Mouse (Mus musculus) small intestine, adult 2 months (tissue): Measurements from ENCODE around the gene Haus5. TPM values are rescaled to one million over a fixed set of nuclear protein-coding genes. Genes with fewer than 3 reads are reported as not detected.

Experiments
- H3K27ac ChIP-seq: fragments of 200-500 bp; 2 replicates; pipeline ENCODE4 v1.5.1; 2012; ENCODE audit warnings: low read depth, low read length, control low read depth, inconsistent platforms; ENCODE audit not compliant: insufficient read depth
- H3K27me3 ChIP-seq: fragments of 200-500 bp; 2 replicates; pipeline ENCODE4 v1.6.1; 2012; ENCODE audit warnings: mild to moderate bottlenecking, moderate library complexity, low read length, inconsistent platforms; ENCODE audit not compliant: control insufficient read depth, insufficient read depth
- H3K36me3 ChIP-seq: fragments of 200-500 bp; 2 replicates; pipeline ENCODE4 v1.6.1; 2012; ENCODE audit warnings: mild to moderate bottlenecking, low read length, control low read depth, inconsistent platforms; ENCODE audit not compliant: control insufficient read depth, insufficient read depth
- H3K4me1 ChIP-seq: fragments of 200-500 bp; 2 replicates; pipeline ENCODE4 v1.6.1; 2012; ENCODE audit warnings: low read length, inconsistent platforms, mixed read lengths; ENCODE audit not compliant: control insufficient read depth, insufficient read depth, insufficient read length
- H3K4me3 ChIP-seq: fragments of 200-500 bp; 2 replicates; pipeline ENCODE4 v1.5.1; 2012; ENCODE audit warnings: low read depth, mild to moderate bottlenecking, control low read depth, inconsistent platforms, low read length, moderate library complexity
- CTCF ChIP-seq: fragments of 200-500 bp; IDR thresholded peaks from 2 replicates; pipeline ENCODE4 v1.5.1; 2012; ENCODE audit warnings: low read depth, mild to moderate bottlenecking, control low read depth, inconsistent platforms, low read length, moderate library complexity, mixed read lengths; ENCODE audit not compliant: insufficient replicate concordance, insufficient read length; ENCODE audit errors: extremely low read depth
- POLR2A ChIP-seq: fragments of 200-500 bp; IDR thresholded peaks from 2 replicates; pipeline ENCODE4 v1.6.1; 2012; ENCODE audit warnings: low read depth, mild to moderate bottlenecking, control low read depth, inconsistent platforms, low read length, moderate library complexity
- WGBS: fragments of 180-500 bp; shearing (Covaris S2); methylation state at CpG from one replicate; pipeline ENCODE4 v1.1.7; 2018; 5-methylcytosine and 5-hydroxymethylcytosine counted together
- polyA plus RNA-seq: library from polyadenylated mRNA; depleted of rRNA; stranded (reverse); fragments of >200 nt; gene quantifications from 2 replicates; pipeline ENCODE4 v1.2.3, GENCODE M21; 2012

The Haus5 gene
- polyA plus RNA-seq, 1 experiment: 6.4 TPM

- 66% methylated on average over 5 of the region's 5 CpGs for WGBS
- Histone ChIP-seq H3K27me3 (no peaks in the 10 kb centered on the region), H3K4me3 (no peak overlapping the region), H3K36me3 (peaks cover 23% of the 10 kb centered on the region), H3K27ac (no peak overlapping the region), H3K4me1 (peaks cover 2% of the 10 kb centered on the region; the same call in 1 of the 2 replicates)
- no peak for TF ChIP-seq CTCF
- no peak for TF ChIP-seq POLR2A
Measured at GRCm38 (mm10) chr7:30626647-30627046, 38.1 kb downstream of the Haus5 start.

GRCm38 (mm10) chr7:30625530-30626384 is 39.0 kb downstream of the Haus5 start, which contains the start of gene Cox6b1:
TSS of gene Cox6b1 (minus strand) at chr7:30626151.
- Histone ChIP-seq H3K36me3 (peaks cover 28% of the 10 kb centered on the region), H3K4me1 (peaks cover 2% of the 10 kb centered on the region; the same call in 1 of the 2 replicates), H3K4me3 (peak within 1 kb of the TSS; percentile 95), H3K27ac (peak within 1 kb of the TSS; percentile 79), H3K27me3 (no peaks in the 10 kb centered on the region)
- under 1% methylated on average over 44 of the region's 44 CpGs for WGBS
- peak; percentile 72; the same call in 1 of the 2 replicates for TF ChIP-seq POLR2A
- TF ChIP-seq CTCF: no peak

- Histone ChIP-seq H3K36me3 (peaks cover 58% of the 10 kb centered on the region), H3K27me3 (no peaks in the 10 kb centered on the region), H3K4me3 (no peak overlapping the region), H3K27ac (no peak overlapping the region), H3K4me1 (no peaks in the 10 kb centered on the region)
- 88% methylated on average over 3 of the region's 3 CpGs for WGBS
- TF ChIP-seq POLR2A (no peak), CTCF (peak; percentile 45; the same call in 1 of the 2 replicates)
Measured at GRCm38 (mm10) chr7:30619202-30619601, 45.6 kb downstream of the Haus5 start.

- TF ChIP-seq CTCF (no peak), POLR2A (no peak)
- H3K4me3 ChIP-seq: no peak overlapping the region
- no peak overlapping the region for H3K27ac ChIP-seq
- H3K4me1 ChIP-seq: no peaks in the 10 kb centered on the region
- WGBS: 94% methylated on average over 9 of the region's 9 CpGs
- no peaks in the 10 kb centered on the region for H3K27me3 ChIP-seq
- H3K36me3 ChIP-seq: peaks cover 56% of the 10 kb centered on the region
Measured at GRCm38 (mm10) chr7:30618658-30619057, 46.1 kb downstream of the Haus5 start.

DNA sequence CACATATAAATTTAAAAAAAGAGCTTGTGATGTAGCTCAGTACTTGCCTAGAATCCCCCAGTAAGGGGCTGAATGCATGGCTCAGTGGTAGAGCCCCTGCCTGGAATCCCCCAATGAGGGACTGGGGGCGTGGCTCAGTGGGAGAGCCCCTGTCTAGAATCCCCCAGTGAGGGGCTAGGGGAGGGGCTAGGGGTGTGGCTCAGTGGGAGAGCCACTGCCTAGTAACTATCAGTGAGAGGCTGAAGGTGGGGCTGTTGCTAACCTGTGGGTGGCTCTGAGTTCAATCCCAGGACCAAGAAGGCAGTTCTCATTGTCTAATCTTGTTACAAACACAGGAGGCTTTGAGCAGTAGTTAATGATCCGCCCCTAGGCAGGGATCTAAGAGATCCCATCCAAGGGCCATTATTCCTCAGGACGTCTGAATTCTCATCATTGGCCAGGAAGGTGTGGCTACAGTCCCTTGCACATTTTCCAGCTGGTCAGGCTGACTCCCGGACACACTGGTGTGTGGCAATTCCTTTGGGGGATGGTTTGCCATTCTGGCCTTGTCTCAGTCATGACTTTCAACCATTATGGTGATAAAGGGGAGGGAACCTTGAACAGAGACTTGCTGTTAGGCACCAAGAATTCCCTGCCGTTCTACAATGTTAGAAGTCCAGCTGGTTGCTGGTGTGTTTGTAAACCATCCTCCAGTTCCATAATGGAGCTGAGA is 49.6 kb downstream of the Haus5 start:
- Histone ChIP-seq H3K27me3 (no peaks in the 10 kb centered on the region), H3K27ac (no peak overlapping the region), H3K36me3 (peaks cover 31% of the 10 kb centered on the region), H3K4me1 (no peaks in the 10 kb centered on the region), H3K4me3 (no peak overlapping the region)
- WGBS: 54% methylated on average over 5 of the region's 5 CpGs
- no peak for TF ChIP-seq POLR2A
- no peak for TF ChIP-seq CTCF

- no peak for TF ChIP-seq CTCF
- no peak for TF ChIP-seq POLR2A
- WGBS: 56% methylated on average over 2 of the region's 2 CpGs
Measured at GRCm38 (mm10) chr7:30614454-30614853, 50.3 kb downstream of the Haus5 start.

DNA sequence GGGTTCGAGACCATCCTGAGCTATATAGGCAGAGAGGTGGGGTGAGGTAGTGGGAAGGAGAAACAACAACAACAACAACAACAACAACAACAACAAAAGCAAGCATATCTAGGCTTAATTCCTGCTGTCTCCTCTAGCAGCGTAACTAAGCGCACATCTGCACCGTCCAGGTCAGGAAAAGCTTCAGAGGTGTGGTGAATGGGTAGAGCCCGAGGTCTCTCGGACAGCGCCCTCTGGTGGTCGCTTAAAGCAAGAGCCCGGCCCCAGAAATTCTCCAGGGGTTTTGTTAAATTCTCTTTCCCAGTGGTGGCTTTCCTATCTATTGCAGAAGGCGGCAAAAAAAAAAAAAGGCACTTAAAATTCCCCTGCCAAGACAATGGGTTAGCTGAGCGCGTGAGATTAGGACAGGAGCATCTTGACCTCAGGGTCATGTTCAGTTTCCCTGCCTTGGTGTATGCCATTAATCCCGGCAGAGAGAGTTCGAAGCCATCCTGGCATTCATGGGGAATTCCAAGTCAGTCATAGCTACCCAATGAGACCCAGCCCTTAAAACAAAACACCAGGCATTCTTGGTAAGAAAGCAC is 51.2 kb downstream of the Haus5 start:
- peak; percentile 89 for TF ChIP-seq CTCF
- no peak for TF ChIP-seq POLR2A
- H3K4me1 ChIP-seq: no peaks in the 10 kb centered on the region
- 15% methylated on average over 14 of the region's 14 CpGs for WGBS
- H3K27ac ChIP-seq: no peak overlapping the region
- peaks cover 22% of the 10 kb centered on the region for H3K36me3 ChIP-seq
- H3K4me3 ChIP-seq: no peak overlapping the region
- no peaks in the 10 kb centered on the region for H3K27me3 ChIP-seq

More at GRCm38 (mm10) chr7:30614454-30614853, 50.3 kb downstream of the Haus5 start:
- H3K4me3 ChIP-seq: no peak overlapping the region
- no peak overlapping the region for H3K27ac ChIP-seq
- H3K4me1 ChIP-seq: no peaks in the 10 kb centered on the region
- H3K36me3 ChIP-seq: peaks cover 30% of the 10 kb centered on the region
- no peaks in the 10 kb centered on the region for H3K27me3 ChIP-seq
